ENCODE assay signal across 26 mouse cellular contexts in genomic region chr7:125806571-125806970, GRCm38 (mm10).
"Had no signal": no experiment of that assay in that cellular context is flagged by ENCODE, and none has a peak within 500 bp of the region (broad histone marks: within the 10 kb centered on the region; RNA-seq: fewer than 3 reads in every experiment).

No protein-coding gene starts in this region.

- ATAC-seq: forebrain, embryonic 13.5 days; forebrain, embryonic 14.5 days; forebrain, embryonic 15.5 days; forebrain, embryonic 16.5 days; forebrain, postnatal 0 days had no signal

- DNase-seq: cerebellum, adult 2 months; cerebellum, adult 9-10 months; cerebellum, adult 9-11 months; cerebellum, postnatal 25 days; cerebellum, postnatal 36 days; embryo, embryonic 11 days; forebrain, postnatal 0 days; gastrocnemius, adult 2 months; gastrocnemius, postnatal 10 days; gastrocnemius, postnatal 14 days; gastrocnemius, postnatal 25 days; gastrocnemius, postnatal 36 days; heart, adult 11 months; heart, adult 18-20 months; heart, adult 2 months had no signal

- H3K27ac ChIP-seq: embryonic facial prominence, embryonic 10.5 days; embryonic facial prominence, embryonic 12.5 days; embryonic facial prominence, embryonic 13.5 days; embryonic facial prominence, embryonic 15.5 days; forebrain, embryonic 10.5 days; forebrain, embryonic 12.5 days; forebrain, embryonic 13.5 days; forebrain, embryonic 15.5 days; gastrocnemius, adult 2 months; heart, adult 2 months had no signal

- H3K27me3 ChIP-seq: embryonic facial prominence, embryonic 12.5 days; embryonic facial prominence, embryonic 13.5 days; embryonic facial prominence, embryonic 15.5 days; forebrain, embryonic 12.5 days; forebrain, embryonic 13.5 days; forebrain, embryonic 15.5 days had no signal

- H3K4me2 ChIP-seq: embryonic facial prominence, embryonic 12.5 days; embryonic facial prominence, embryonic 13.5 days; embryonic facial prominence, embryonic 15.5 days; forebrain, embryonic 12.5 days; forebrain, embryonic 13.5 days; forebrain, embryonic 15.5 days had no signal

- H3K9ac ChIP-seq: embryonic facial prominence, embryonic 12.5 days; embryonic facial prominence, embryonic 13.5 days; embryonic facial prominence, embryonic 15.5 days; forebrain, embryonic 12.5 days; forebrain, embryonic 13.5 days; forebrain, embryonic 15.5 days; forebrain, postnatal 0 days had no signal

- H3K4me3 ChIP-seq: embryonic facial prominence, embryonic 10.5 days; embryonic facial prominence, embryonic 12.5 days; embryonic facial prominence, embryonic 13.5 days; embryonic facial prominence, embryonic 15.5 days; erythroblast, embryonic 14.5 days; forebrain, embryonic 10.5 days; forebrain, embryonic 12.5 days; forebrain, embryonic 13.5 days; forebrain, embryonic 15.5 days; gastrocnemius, adult 2 months; heart, adult 2 months had no signal

- H3K4me1 ChIP-seq: embryonic facial prominence, embryonic 10.5 days; embryonic facial prominence, embryonic 12.5 days; embryonic facial prominence, embryonic 15.5 days; forebrain, embryonic 10.5 days; forebrain, embryonic 12.5 days; forebrain, embryonic 13.5 days; forebrain, embryonic 15.5 days had no signal

- H3K36me3 ChIP-seq: embryonic facial prominence, embryonic 10.5 days; embryonic facial prominence, embryonic 12.5 days; embryonic facial prominence, embryonic 13.5 days; embryonic facial prominence, embryonic 15.5 days; forebrain, embryonic 10.5 days; forebrain, embryonic 12.5 days; forebrain, embryonic 15.5 days had no signal

- H3K9me3 ChIP-seq: embryonic facial prominence, embryonic 10.5 days; embryonic facial prominence, embryonic 12.5 days; embryonic facial prominence, embryonic 13.5 days; embryonic facial prominence, embryonic 15.5 days; forebrain, embryonic 10.5 days; forebrain, embryonic 12.5 days; forebrain, embryonic 13.5 days; forebrain, embryonic 15.5 days had no signal
